Mouse (Mus musculus) limb, embryonic 14.5 days (tissue): ENCODE measurements around the gene Smad3. TPM values are rescaled to one million over a fixed set of nuclear protein-coding genes. Genes with fewer than 3 reads are reported as not detected.

Experiments used
- ATAC-seq: fragments of 200-750 bp; cut with Nextera tagmentation; 2 replicates; pipeline ENCODE4 v1.8.0; 2017; ENCODE audit warnings: low read depth, moderate number of reproducible peaks, moderate TSS enrichment; ENCODE audit not compliant: low FRiP score
- DNase-seq: peaks from one replicate; pipeline ENCODE4 v3.0.0-alpha.2; 2015; ENCODE audit warnings: low spot score
- H3K27ac ChIP-seq: fragments of 300-500 bp; sonication (generic); replicated peaks from 2 replicates; pipeline ENCODE4 v1.5.1; 2014; ENCODE audit warnings: low read depth, mild to moderate bottlenecking, low read length, moderate library complexity, mixed read lengths
- H3K27me3 ChIP-seq: fragments of 300-500 bp; sonication (generic); 2 replicates; pipeline ENCODE4 v1.6.1; 2014; ENCODE audit warnings: low read length, mixed read lengths; ENCODE audit not compliant: control insufficient read depth, insufficient read depth
- H3K36me3 ChIP-seq: fragments of 300-500 bp; sonication (generic); 2 replicates; pipeline ENCODE4 v1.6.1; 2014; ENCODE audit warnings: mild to moderate bottlenecking, low read length, moderate library complexity, mixed read lengths; ENCODE audit not compliant: control insufficient read depth, insufficient read depth
- H3K4me1 ChIP-seq: fragments of 300-500 bp; sonication (generic); 2 replicates; pipeline ENCODE4 v1.6.1; 2014; ENCODE audit warnings: antibody characterized with exemption, low read length, mixed read lengths; ENCODE audit not compliant: control insufficient read depth, insufficient read depth
- H3K4me2 ChIP-seq: fragments of 300-500 bp; sonication (generic); replicated peaks from 2 replicates; pipeline ENCODE4 v1.6.1; 2014; ENCODE audit warnings: low read depth, mild to moderate bottlenecking, low read length, moderate library complexity; ENCODE audit not compliant: severe bottlenecking
- H3K4me3 ChIP-seq: fragments of 300-500 bp; sonication (generic); replicated peaks from 2 replicates; pipeline ENCODE4 v1.5.1; 2014; ENCODE audit warnings: low read length
- H3K9ac ChIP-seq: fragments of 300-500 bp; sonication (generic); 2 replicates; pipeline ENCODE4 v1.6.1; 2014; ENCODE audit warnings: mild to moderate bottlenecking, low read depth, low read length, moderate library complexity; ENCODE audit not compliant: severe bottlenecking
- H3K9me3 ChIP-seq: fragments of 300-500 bp; sonication (generic); 2 replicates; pipeline ENCODE4 v1.6.1; 2016; ENCODE audit warnings: low read length; ENCODE audit not compliant: control insufficient read depth
- POLR2A ChIP-seq: fragments of 200-500 bp; IDR thresholded peaks from 2 replicates; pipeline ENCODE4 v1.8.0; 2012; ENCODE audit warnings: inconsistent platforms, mild to moderate bottlenecking, moderate library complexity, borderline replicate concordance; ENCODE audit not compliant: insufficient read depth, insufficient read length; ENCODE audit errors: extremely low read depth
- WGBS: fragments of 180-500 bp; shearing (Covaris S2); extraction: QIAGEN DNeasy Blood & Tissue Kit; methylation state at CpG from one replicate; pipeline ENCODE4 v1.1.7; 2014; 5-methylcytosine and 5-hydroxymethylcytosine counted together
- polyA plus RNA-seq, 2 experiments: library from polyadenylated mRNA; depleted of rRNA in 1 of 2; stranded (reverse) in 1 of 2; unstranded in 1 of 2; fragments of >200 nt; fragmentation: Nextera tagmentation in 1 of 2; extraction: Ambion mirVana in 1 of 2; gene quantifications; 2 replicates each; pipeline versions ENCODE4 v1.2.1 to v1.2.3; 2012 to 2014

The Smad3 gene
- polyA plus RNA-seq, 2 experiments, result 25.1 to 50.9 TPM

DNA sequence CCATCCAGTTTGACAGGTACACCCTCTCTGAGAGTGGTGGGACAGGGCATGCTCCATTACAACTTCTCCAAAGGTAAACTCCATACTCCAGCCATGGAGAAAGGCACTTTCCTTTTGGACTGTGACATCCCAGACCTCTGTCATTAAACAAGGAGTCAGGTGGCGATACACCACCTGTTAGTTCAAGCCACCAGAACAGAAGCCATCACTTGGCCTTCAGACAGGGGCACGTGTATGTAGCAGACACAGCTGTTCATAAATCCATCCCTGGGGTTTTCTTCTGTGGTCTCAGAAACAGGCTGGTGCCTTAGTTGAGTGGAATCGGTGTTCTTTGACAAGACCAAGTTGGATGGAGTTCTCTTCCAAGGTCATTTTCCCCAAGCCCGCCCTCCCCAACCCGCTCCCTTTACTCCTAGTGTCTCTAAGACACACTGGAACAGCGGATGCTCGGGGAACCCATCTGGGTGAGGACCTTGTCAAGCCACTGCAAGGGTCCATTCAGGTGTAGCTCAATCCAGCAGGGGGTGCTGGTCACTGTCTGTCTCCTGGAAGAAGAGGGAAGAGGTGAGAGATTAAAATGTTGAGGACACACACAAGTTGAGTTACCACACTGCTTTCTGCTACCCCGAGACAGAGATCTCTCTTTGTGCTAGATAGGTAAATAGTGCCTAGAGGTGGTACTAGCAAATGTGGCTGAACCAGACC is 107.8 kb downstream of the Smad3 start:
- H3K9me3 ChIP-seq, result no peaks in the 10 kb centered on the region
- no peak overlapping the region for H3K9ac ChIP-seq
- WGBS, result 81% methylated on average over 8 of the region's 8 CpGs
- H3K27ac ChIP-seq, result peak overlapping the region; percentile 85; the same call in 1 of the 2 replicates
- no peak overlapping the region for H3K4me2 ChIP-seq
- peaks cover 77% of the 10 kb centered on the region for H3K36me3 ChIP-seq
- peaks cover 55% of the 10 kb centered on the region for H3K4me1 ChIP-seq
- H3K27me3 ChIP-seq, result no peaks in the 10 kb centered on the region
- TF ChIP-seq POLR2A, result no peak
- no peak for DNase-seq
- no peak for ATAC-seq
- no peak overlapping the region for H3K4me3 ChIP-seq

DNA sequence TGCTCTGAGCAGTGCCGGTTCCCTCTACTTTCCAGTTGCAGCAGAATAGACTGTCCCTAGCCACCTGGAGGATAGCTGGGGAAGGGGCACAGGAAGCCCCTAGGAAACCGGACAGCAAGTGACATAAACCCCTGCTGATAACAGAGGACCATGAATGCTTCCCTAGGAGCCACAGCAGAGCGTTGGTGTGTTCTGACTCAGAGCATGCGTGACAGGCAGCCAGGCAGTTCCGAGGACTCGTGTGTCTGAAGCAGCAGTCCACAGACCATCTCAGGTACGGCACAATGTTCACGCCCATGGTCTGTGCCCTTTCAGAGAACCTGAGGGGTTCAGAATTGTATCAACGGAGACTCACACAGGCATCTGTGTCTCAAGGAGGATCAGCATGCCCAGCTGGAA is 109.3 kb downstream of the Smad3 start:
- H3K27me3 ChIP-seq, result no peaks in the 10 kb centered on the region
- H3K9me3 ChIP-seq, result no peaks in the 10 kb centered on the region
- WGBS, result 86% methylated on average over 9 of the region's 9 CpGs
- no peak overlapping the region for H3K4me3 ChIP-seq
- DNase-seq (no peak), ATAC-seq (no peak)
- H3K27ac ChIP-seq, result no peak overlapping the region
- no peak overlapping the region for H3K4me2 ChIP-seq
- no peak overlapping the region for H3K9ac ChIP-seq
- H3K36me3 ChIP-seq, result peaks cover 68% of the 10 kb centered on the region
- peaks cover 44% of the 10 kb centered on the region for H3K4me1 ChIP-seq
- no peak for TF ChIP-seq POLR2A

DNA sequence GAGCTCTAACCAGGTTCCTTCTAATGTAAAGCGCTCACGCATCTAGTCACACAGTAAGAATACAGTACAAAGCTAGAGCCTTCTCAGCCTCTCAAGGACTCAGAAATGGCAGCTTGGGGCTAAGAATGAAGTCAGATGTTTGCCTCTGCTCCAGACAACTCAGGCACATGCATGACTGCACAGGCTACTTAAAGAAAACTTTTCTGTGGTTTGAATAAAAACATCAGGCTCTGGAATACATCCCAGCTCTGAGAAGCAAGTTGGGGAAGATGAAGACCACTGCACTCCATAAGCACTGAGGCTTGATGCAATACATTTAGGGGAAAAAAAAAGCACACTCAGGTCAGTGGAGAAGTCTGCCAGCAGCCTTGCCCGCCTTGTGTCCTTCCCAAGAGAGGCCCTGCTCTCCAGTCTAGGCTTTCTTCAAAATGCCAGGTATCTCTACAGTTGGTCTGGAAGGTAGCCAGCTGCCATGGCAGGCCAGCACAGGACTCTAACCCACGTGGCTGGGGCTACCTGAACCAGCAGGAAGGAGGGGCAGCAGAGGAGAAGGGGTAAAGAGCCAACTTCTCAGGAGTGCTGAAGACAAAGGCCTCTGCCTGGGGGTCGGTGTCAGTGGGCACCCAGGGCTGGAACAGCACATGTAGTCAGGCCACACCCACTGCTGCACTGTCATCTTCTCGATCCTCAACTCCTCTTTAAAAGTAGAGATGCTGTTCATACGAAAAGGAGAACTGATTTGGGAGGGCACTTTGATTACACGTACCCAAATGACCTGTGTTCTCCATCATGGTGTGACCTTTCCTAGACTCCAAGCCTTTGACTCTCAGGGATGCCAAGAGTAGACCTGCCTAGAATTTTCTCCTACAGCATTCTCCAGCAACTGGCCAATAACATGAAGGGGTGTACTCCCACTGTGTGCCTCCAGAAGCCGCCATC is 109.9 kb downstream of the Smad3 start:
- Histone ChIP-seq H3K4me3 (no peak overlapping the region), H3K27me3 (no peaks in the 10 kb centered on the region), H3K9me3 (no peaks in the 10 kb centered on the region), H3K4me1 (peaks cover 38% of the 10 kb centered on the region), H3K9ac (no peak overlapping the region), H3K27ac (peak overlapping the region; percentile 61), H3K4me2 (no peak overlapping the region), H3K36me3 (peaks cover 62% of the 10 kb centered on the region)
- ATAC-seq (no peak), DNase-seq (peak; percentile 28)
- TF ChIP-seq POLR2A, result no peak
- WGBS, result 79% methylated on average over 9 of the region's 9 CpGs

DNA sequence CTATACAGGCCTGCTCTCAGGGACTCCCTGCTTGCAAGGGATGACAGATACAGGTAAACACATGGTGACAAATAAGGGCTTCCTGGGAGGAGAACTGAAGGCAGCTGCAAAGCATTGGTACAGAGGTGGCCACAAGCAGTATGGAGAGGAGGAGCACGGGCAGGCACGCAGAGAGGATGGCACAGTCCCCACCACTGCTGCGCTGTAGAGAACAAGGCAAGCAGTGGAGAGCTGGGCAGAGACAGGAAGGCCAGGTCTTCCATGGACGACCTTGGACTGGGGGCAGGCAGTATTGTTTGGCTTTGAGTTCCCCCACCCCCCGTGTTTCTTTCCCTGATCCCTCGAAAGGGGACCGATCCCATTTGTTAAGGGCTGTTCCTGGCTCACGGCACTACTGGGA is 112.7 kb downstream of the Smad3 start:
- Histone ChIP-seq H3K4me3 (no peak overlapping the region), H3K27me3 (no peaks in the 10 kb centered on the region), H3K9me3 (no peaks in the 10 kb centered on the region), H3K9ac (no peak overlapping the region), H3K4me1 (peaks cover 14% of the 10 kb centered on the region; the same call in 1 of the 2 replicates), H3K27ac (no peak overlapping the region), H3K36me3 (peaks cover 51% of the 10 kb centered on the region), H3K4me2 (no peak overlapping the region)
- 77% methylated on average over 8 of the region's 8 CpGs for WGBS
- ATAC-seq, result no peak
- no peak for TF ChIP-seq POLR2A
- DNase-seq, result no peak

- no peak overlapping the region for H3K9ac ChIP-seq
- TF ChIP-seq POLR2A, result no peak
- DNase-seq, result no peak
- no peak overlapping the region for H3K27ac ChIP-seq
- whole genome bisulfite sequencing, result 96% methylated on average over 6 of the region's 6 CpGs
- H3K36me3 ChIP-seq, result peaks cover 47% of the 10 kb centered on the region
- peaks cover 14% of the 10 kb centered on the region; the same call in 1 of the 2 replicates for H3K4me1 ChIP-seq
- no peak overlapping the region for H3K4me3 ChIP-seq
- H3K4me2 ChIP-seq, result no peak overlapping the region
- no peak for ATAC-seq
- no peaks in the 10 kb centered on the region for H3K27me3 ChIP-seq
- H3K9me3 ChIP-seq, result no peaks in the 10 kb centered on the region
Observed at GRCm38 (mm10) chr9:63644011-63644410, 113.8 kb downstream of the Smad3 start.
